ENCODE assay signal across 9 mouse cellular contexts in genomic region chr3:31022895-31023436, GRCm38 (mm10). TPM values are rescaled to one million over a fixed set of nuclear protein-coding genes. Genes with fewer than 3 reads are reported as not detected.
DNase-seq lines count a peak whose midpoint lies in the region; ATAC-seq and TF ChIP-seq lines count a peak whose summit lies in the region.
"Had no signal": no experiment of that assay in that cellular context is flagged by ENCODE, and none has a peak within 500 bp of the region (broad histone marks: within the 10 kb centered on the region; RNA-seq: fewer than 3 reads in every experiment).

No protein-coding gene starts in this region.

- H3K9ac ChIP-seq in midbrain, embryonic 11.5 days (ENCODE audit: low read length) = no peak overlapping the region
- no peak overlapping the region; the same call in 1 of the 2 replicates for H3K9ac ChIP-seq in midbrain, embryonic 13.5 days (replicated peaks)
- peak overlapping the region; percentile 51; the same call in 1 of the 2 replicates for H3K9ac ChIP-seq in heart, embryonic 12.5 days
- H3K9ac ChIP-seq in stomach, postnatal 0 days (ENCODE audit: low read length) = no peak overlapping the region
- H3K9ac ChIP-seq: liver, embryonic 13.5 days had no signal

- no peak overlapping the region for H3K4me2 ChIP-seq in midbrain, embryonic 11.5 days
- no peak overlapping the region for H3K4me2 ChIP-seq in midbrain, embryonic 13.5 days (replicated peaks)
- peak overlapping the region; percentile 60 for H3K4me2 ChIP-seq in heart, embryonic 12.5 days
- H3K4me2 ChIP-seq in stomach, postnatal 0 days (replicated peaks; ENCODE audit: low read depth) = no peak overlapping the region
- H3K4me2 ChIP-seq: liver, embryonic 13.5 days had no signal

- 0 out of 2 replicates have a peak, but pooled peaks have one; percentile 16 for ATAC-seq in midbrain, embryonic 11.5 days (ENCODE audit: low FRiP score)
- ATAC-seq in midbrain, embryonic 13.5 days = no peak
- peak; percentile 77 for ATAC-seq in heart, embryonic 12.5 days (ENCODE audit: insufficient number of reproducible peaks, low FRiP score)
- peak; percentile 92 for ATAC-seq in stomach, postnatal 0 days (ENCODE audit: low FRiP score, low TSS enrichment)
- no peak for ATAC-seq in CD4-positive, CD25-positive, alpha-beta regulatory T cell, adult 4 months

- no peak overlapping the region for H3K27ac ChIP-seq in midbrain, embryonic 11.5 days (ENCODE audit: low read depth, low read length)
- H3K27ac ChIP-seq in midbrain, embryonic 13.5 days = no peak overlapping the region
- peak overlapping the region; percentile 82 for H3K27ac ChIP-seq in heart, embryonic 12.5 days (ENCODE audit: poor library complexity, severe bottlenecking)
- H3K27ac ChIP-seq in stomach, postnatal 0 days (replicated peaks) = peak overlapping the region; percentile 46; the same call in 1 of the 2 replicates
- H3K27ac ChIP-seq: liver, embryonic 13.5 days had no signal

- 0 out of 2 replicates have a peak, but pooled peaks cover 4% of the 10 kb centered on the region for H3K36me3 ChIP-seq in midbrain, embryonic 11.5 days (ENCODE audit: control insufficient read depth, insufficient read depth, low read length)
- 0 out of 2 replicates have a peak, but pooled peaks cover 4% of the 10 kb centered on the region for H3K36me3 ChIP-seq in midbrain, embryonic 13.5 days
- H3K36me3 ChIP-seq in heart, embryonic 12.5 days = peaks cover 21% of the 10 kb centered on the region
- peaks cover 3% of the 10 kb centered on the region for H3K36me3 ChIP-seq in stomach, postnatal 0 days (ENCODE audit: control insufficient read depth, insufficient read depth, low read length)
- H3K36me3 ChIP-seq: liver, embryonic 13.5 days had no signal

- no peaks in the 10 kb centered on the region for H3K4me1 ChIP-seq in midbrain, embryonic 11.5 days (ENCODE audit: control insufficient read depth, insufficient read depth, low read length)
- H3K4me1 ChIP-seq in midbrain, embryonic 13.5 days (replicated peaks) = no peaks in the 10 kb centered on the region
- peaks cover 29% of the 10 kb centered on the region for H3K4me1 ChIP-seq in heart, embryonic 12.5 days (replicated peaks)
- no peaks in the 10 kb centered on the region for H3K4me1 ChIP-seq in stomach, postnatal 0 days (replicated peaks; ENCODE audit: control insufficient read depth, insufficient read depth)
- H3K4me1 ChIP-seq: liver, embryonic 13.5 days had no signal

- H3K9me3 ChIP-seq in midbrain, embryonic 11.5 days (ENCODE audit: control insufficient read depth, low read length) = no peaks in the 10 kb centered on the region
- no peaks in the 10 kb centered on the region for H3K9me3 ChIP-seq in midbrain, embryonic 13.5 days
- H3K9me3 ChIP-seq in heart, embryonic 12.5 days (replicated peaks) = no peaks in the 10 kb centered on the region
- H3K9me3 ChIP-seq in stomach, postnatal 0 days (ENCODE audit: control insufficient read depth, low read length) = no peaks in the 10 kb centered on the region
- H3K9me3 ChIP-seq: liver, embryonic 13.5 days had no signal

- TF ChIP-seq CTCF in stomach, postnatal 0 days (IDR thresholded peaks at IDR 0.05; ENCODE audit: low read depth) = no peak

- no peak for TF ChIP-seq EP300 in stomach, postnatal 0 days (optimal IDR thresholded peaks at IDR 0.05)

- no peak for DNase-seq in midbrain, embryonic 11.5 days (ENCODE audit: low spot score, missing footprints)
- peak; percentile 21 to 52 for DNase-seq in kidney, postnatal 25 days
- DNase-seq in stomach, postnatal 0 days (ENCODE audit: low spot score) = peak; percentile 53
- DNase-seq in adrenal gland, postnatal 25 days = no peak
- DNase-seq in cerebellum, adult 11 months = no peak
- DNase-seq: liver, embryonic 13.5 days had no signal

- no peak overlapping the region for H3K4me3 ChIP-seq in midbrain, embryonic 11.5 days (ENCODE audit: low read depth, low read length)
- no peak overlapping the region for H3K4me3 ChIP-seq in midbrain, embryonic 13.5 days (replicated peaks)
- peak overlapping the region; percentile 11; the same call in 1 of the 2 replicates for H3K4me3 ChIP-seq in heart, embryonic 12.5 days
- no peak overlapping the region for H3K4me3 ChIP-seq in stomach, postnatal 0 days (ENCODE audit: low read depth, low read length)
- H3K4me3 ChIP-seq: liver, embryonic 13.5 days had no signal

- WGBS in midbrain, embryonic 11.5 days = 32% methylated on average over 7 of the region's 7 CpGs
- WGBS in midbrain, embryonic 13.5 days = 44% methylated on average over 7 of the region's 7 CpGs
- WGBS in heart, embryonic 12.5 days = 20% methylated on average over 7 of the region's 7 CpGs
- WGBS in stomach, postnatal 0 days = 26% methylated on average over 7 of the region's 7 CpGs

- H3K27me3 ChIP-seq in midbrain, embryonic 11.5 days (ENCODE audit: control insufficient read depth, insufficient read depth, low read length) = no peaks in the 10 kb centered on the region
- no peaks in the 10 kb centered on the region for H3K27me3 ChIP-seq in midbrain, embryonic 13.5 days
- no peaks in the 10 kb centered on the region for H3K27me3 ChIP-seq in heart, embryonic 12.5 days (replicated peaks)
- no peaks in the 10 kb centered on the region for H3K27me3 ChIP-seq in stomach, postnatal 0 days (ENCODE audit: control insufficient read depth, insufficient read depth, low read length)
- H3K27me3 ChIP-seq: liver, embryonic 13.5 days had no signal

RNA-seq across cellular contexts. Expression of gene Prkci, which starts 27.4 kb away (rescaled TPM):
- polyA plus RNA-seq in midbrain, embryonic 11.5 days (2014; fragmentation: Nextera tagmentation; extraction: Ambion mirVana) = 37.9 and 41.9 TPM in 2 replicates
- polyA plus RNA-seq in midbrain, embryonic 13.5 days (2015; fragmentation: Nextera tagmentation; extraction: Ambion mirVana) = 21.8 and 23.6 TPM in 2 replicates
- 26.9 and 28.9 TPM in 2 replicates for polyA plus RNA-seq in heart, embryonic 12.5 days (2016; fragmentation: Nextera tagmentation; extraction: Ambion mirVana)
- 21.2 and 22.1 TPM in 2 replicates for polyA plus RNA-seq in stomach, postnatal 0 days (2015; fragmentation: Nextera tagmentation; extraction: Ambion mirVana)
- 1 to 10 TPM; 1.4 to 2.8 TPM for polyA plus RNA-seq in CD4-positive, CD25-positive, alpha-beta regulatory T cell, adult 4 months (2017; shearing (Covaris generic))
- total RNA-seq in adrenal gland, postnatal 25 days (2021) = 52.6 and 56.7 TPM in 2 replicates

RNA-seq across cellular contexts. Expression of gene Phc3, which starts 53.8 kb away (rescaled TPM):
- 3.9 and 4.6 TPM in 2 replicates for polyA plus RNA-seq in midbrain, embryonic 11.5 days (2014; fragmentation: Nextera tagmentation; extraction: Ambion mirVana)
- 7.0 and 7.6 TPM in 2 replicates for polyA plus RNA-seq in midbrain, embryonic 13.5 days (2015; fragmentation: Nextera tagmentation; extraction: Ambion mirVana)
- 5.5 and 7.1 TPM in 2 replicates for polyA plus RNA-seq in heart, embryonic 12.5 days (2016; fragmentation: Nextera tagmentation; extraction: Ambion mirVana)
- 3.0 and 3.3 TPM in 2 replicates for polyA plus RNA-seq in stomach, postnatal 0 days (2015; fragmentation: Nextera tagmentation; extraction: Ambion mirVana)
- polyA plus RNA-seq in CD4-positive, CD25-positive, alpha-beta regulatory T cell, adult 4 months (2017; shearing (Covaris generic)) = 10 to 100 TPM; 50.6 to 58.6 TPM
- 41.1 and 44.8 TPM in 2 replicates for total RNA-seq in adrenal gland, postnatal 25 days (2021)

Comparison
In these comparisons a context has a peak if more than half of its experiments do, and no peak if none do; other contexts are left out.
1. ATAC-seq: peak in midbrain, embryonic 11.5 days (single experiment), heart, embryonic 12.5 days (single experiment) and stomach, postnatal 0 days (single experiment); none in midbrain, embryonic 13.5 days (single experiment) and CD4-positive, CD25-positive, alpha-beta regulatory T cell, adult 4 months (single experiment).
2. DNase-seq: peak in kidney, postnatal 25 days (2 of 2) and stomach, postnatal 0 days (single experiment); none in midbrain, embryonic 11.5 days (single experiment), adrenal gland, postnatal 25 days (single experiment) and cerebellum, adult 11 months (single experiment).
3. H3K27ac ChIP-seq: peak in heart, embryonic 12.5 days (single experiment) and stomach, postnatal 0 days (single experiment); none in midbrain, embryonic 11.5 days (single experiment) and midbrain, embryonic 13.5 days (single experiment).